Mouse (Mus musculus): ENCODE measurements at regions not wholly inside any gene's neighbourhood (a gene's known extent, or its start where the extent isn't known, plus 50 kb on each side); places are given as distances from the start of the nearest gene placed in this dataset.

GRCm38 (mm10) chr1:120758172-120758571 is 156.0 kb downstream of the En1 start:
- intact Hi-C loops (cut with DNase I; ENCODE audit: low total_unique reads): no loop called here
- peak; percentile 63 for DNase-seq

- peak; percentile 54 for DNase-seq
Observed at GRCm38 (mm10) chr1:120758762-120759161, 156.5 kb downstream of the En1 start.

GRCm38 (mm10) chr1:120759380-120759779 is 157.2 kb downstream of the En1 start:
- intact Hi-C loops (cut with DNase I; ENCODE audit: low total_unique reads): no loop called here
- no peak for DNase-seq

More at GRCm38 (mm10) chr1:120758762-120759161, 156.5 kb downstream of the En1 start:
- intact Hi-C loops (cut with DNase I; ENCODE audit: low total_unique reads): no loop called here

GRCm38 (mm10) chr1:120761364-120761763 is 159.1 kb downstream of the En1 start:
- DNase-seq: no peak
- intact Hi-C loops (cut with DNase I; ENCODE audit: low total_unique reads): no loop called here

DNA sequence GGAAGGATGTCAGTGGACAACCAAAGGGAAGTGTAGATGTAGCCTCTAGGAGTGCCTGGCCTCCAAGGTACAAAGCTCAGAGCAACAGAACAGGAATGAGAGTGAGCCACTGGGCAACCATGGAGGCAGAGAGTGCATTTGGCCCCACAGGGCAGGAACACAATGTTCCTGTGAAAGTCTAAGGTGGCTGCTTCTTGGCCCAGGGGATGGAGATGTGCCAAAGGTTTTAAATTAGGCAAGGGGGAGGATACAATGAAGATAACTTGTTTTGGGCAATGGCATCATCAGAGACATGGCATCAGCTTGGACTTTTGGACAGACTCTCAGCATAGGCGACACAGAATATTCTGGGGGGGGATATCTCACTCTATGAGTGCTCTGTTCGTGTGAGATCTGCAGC is 160.3 kb downstream of the En1 start:
- intact Hi-C loops (cut with DNase I; ENCODE audit: low total_unique reads): no loop called here
- no peak for DNase-seq

DNA sequence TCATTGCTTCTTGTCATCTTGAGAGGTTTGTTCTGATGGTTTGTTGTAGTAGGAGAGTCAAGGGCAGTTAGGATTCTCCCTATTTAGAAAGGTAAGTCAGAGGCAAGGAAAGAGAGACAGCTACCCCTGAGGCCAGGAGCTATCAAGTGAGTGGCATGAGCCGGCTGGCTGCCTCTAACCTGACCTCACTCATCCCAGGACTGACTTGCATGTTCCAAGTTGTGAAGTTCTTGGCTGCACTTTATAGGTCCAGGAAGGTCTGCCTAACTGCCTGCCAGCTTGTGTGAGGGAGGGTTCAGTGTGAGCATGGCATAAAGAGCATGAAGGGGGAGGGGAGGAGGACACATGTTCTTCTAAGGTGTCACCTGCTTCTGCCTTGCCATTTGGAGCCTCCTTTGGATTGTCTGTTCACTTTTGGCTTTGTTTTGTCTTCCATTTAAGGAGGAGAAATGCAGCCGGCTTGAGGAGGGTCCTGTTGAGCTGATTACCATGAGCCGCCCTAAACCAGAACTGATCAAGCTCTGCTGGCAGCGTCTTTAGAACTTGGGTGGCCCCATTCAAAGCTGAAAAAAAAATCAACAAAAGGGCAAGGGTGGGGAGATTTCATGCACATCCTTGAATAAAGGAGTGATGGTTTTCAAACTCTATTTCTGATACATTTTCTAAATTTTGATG is 160.8 kb downstream of the En1 start:
- peak; percentile 47 for DNase-seq
- intact Hi-C loops (cut with DNase I; ENCODE audit: low total_unique reads): no loop called here

DNA sequence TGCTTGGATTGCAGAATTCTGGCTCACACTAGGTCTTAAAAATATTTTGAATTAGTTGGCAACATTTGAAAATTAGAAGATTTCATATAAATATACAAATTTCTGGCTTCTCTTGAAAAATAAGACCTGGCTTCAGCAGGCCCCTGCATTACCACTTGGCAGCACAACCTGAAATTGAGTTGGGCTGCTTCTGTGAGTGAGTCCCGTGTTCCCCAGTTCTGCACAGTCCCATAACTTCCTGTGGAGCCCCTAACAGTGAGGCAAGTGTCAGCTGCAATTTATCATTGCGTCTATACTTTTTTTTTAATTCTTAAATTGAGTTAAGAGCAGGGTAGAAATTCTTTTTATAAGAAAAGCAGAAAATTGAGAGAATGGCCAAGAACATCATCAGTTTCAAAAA is 164.8 kb downstream of the En1 start:
- intact Hi-C loops (cut with DNase I; ENCODE audit: low total_unique reads): no loop called here
- no peak for DNase-seq

GRCm38 (mm10) chr1:120771269-120771668 is 169.1 kb downstream of the En1 start:
- intact Hi-C loops (cut with DNase I; ENCODE audit: low total_unique reads): no loop called here
- DNase-seq: no peak

GRCm38 (mm10) chr1:120776906-120777305 is 174.7 kb downstream of the En1 start:
- no peak for DNase-seq
- intact Hi-C loops (cut with DNase I; ENCODE audit: low total_unique reads): no loop called here

DNA sequence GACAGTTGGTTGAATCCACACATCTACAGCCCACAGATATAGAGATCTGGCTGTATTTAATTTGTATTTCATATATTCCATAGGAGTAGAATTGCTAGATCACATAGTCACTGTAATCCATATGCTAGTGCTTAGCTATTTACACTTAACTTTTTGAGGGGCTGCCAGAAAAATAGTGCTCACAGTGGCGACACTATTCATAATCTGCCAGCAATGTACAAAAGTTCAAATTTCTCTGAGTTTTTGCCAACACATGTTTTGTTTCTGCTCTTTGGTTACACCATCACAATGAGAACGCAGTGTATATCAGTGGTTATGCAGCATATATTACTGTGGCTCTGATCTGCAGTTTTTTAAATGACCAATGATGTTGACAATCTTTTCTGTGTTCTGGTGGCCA is 175.2 kb downstream of the En1 start:
- no peak for DNase-seq
- intact Hi-C loops (cut with DNase I; ENCODE audit: low total_unique reads): no loop called here

- peak; percentile 51 for DNase-seq
- intact Hi-C loops (cut with DNase I; ENCODE audit: low total_unique reads): no loop called here
Observed at GRCm38 (mm10) chr1:120795245-120795644, 193.0 kb downstream of the En1 start.

GRCm38 (mm10) chr1:120801248-120801979 is 199.2 kb downstream of the En1 start:
- intact Hi-C loops (cut with DNase I; ENCODE audit: low total_unique reads): no loop called here
- DNase-seq: no peak

DNA sequence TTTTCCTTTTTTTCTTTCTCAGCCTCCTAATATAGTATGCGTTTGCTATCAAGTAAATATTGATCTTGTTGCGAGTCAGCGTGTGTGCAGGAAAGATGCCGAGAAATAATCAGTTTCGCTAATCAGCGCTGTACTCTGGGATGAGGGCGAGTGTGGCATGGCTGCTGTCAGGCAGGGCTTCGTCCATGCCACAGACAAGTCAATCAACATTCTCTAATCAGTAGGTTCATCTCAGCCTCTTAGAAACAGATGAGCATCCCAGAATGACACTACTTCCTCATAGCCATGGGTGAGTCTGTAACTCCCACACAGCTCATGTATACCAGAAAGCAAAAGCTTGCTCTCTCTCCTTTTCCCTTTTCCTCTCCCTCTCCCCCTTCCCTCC is 199.8 kb downstream of the En1 start:
- no peak for DNase-seq
- intact Hi-C loops (cut with DNase I; ENCODE audit: low total_unique reads): no loop called here

DNA sequence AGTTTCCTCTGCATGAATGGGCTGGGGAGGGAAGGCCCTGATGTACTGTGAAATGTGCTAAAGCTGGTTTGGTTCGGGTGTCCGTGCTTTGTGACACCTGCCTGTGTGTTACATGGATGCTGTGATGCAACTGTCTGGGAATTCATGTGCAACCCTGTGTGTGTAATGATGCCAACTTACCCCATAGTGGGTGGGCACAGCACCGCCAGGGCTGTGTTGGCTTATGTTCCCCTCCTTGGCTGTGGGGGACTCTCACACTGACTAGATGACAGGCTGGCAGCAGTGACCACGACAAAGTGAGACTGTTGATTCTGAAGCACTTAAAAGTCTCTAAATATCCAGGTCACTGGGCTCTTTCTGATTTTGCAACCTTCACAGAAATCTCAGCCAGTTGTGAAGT is 212.2 kb downstream of the En1 start:
- intact Hi-C loops (cut with DNase I; ENCODE audit: low total_unique reads): no loop called here
- no peak for DNase-seq

DNA sequence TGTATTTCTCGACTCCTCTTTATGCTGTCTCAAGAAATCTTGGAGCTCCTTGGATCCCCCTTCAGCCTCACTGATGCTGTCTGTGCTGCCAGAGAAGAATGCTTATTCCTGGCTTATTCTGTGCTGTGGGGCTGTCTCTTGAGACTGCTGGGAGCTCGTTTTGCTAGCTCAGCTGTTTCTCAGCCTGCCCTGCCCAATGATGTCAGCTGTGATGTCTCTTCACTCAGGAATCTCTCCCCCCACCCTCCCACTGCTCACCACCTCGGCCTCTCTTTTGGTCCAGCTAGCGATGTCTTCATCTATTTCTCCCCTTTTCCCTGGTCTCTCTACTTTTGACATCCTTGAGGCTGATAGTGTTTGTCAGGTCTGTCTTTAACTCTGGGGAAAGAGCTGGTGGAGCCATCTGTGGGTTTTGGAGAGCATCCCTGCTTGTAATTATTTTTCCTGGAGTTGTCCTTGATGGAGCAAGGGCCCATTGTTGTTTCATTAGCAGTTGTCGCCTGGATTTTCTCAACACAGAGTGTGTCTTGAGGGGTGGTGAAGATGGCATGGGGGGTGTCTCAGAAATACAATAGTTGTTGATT is 214.1 kb downstream of the En1 start:
- DNase-seq: peak; percentile 38
- intact Hi-C loops (cut with DNase I; ENCODE audit: low total_unique reads): no loop called here

- no peak for DNase-seq
- intact Hi-C loops (cut with DNase I; ENCODE audit: low total_unique reads): no loop called here
Observed at GRCm38 (mm10) chr1:120817563-120817962, 215.3 kb downstream of the En1 start.

GRCm38 (mm10) chr1:120831975-120832374 is 229.8 kb downstream of the En1 start:
- no peak for DNase-seq
- intact Hi-C loops (cut with DNase I; ENCODE audit: low total_unique reads): no loop called here

DNA sequence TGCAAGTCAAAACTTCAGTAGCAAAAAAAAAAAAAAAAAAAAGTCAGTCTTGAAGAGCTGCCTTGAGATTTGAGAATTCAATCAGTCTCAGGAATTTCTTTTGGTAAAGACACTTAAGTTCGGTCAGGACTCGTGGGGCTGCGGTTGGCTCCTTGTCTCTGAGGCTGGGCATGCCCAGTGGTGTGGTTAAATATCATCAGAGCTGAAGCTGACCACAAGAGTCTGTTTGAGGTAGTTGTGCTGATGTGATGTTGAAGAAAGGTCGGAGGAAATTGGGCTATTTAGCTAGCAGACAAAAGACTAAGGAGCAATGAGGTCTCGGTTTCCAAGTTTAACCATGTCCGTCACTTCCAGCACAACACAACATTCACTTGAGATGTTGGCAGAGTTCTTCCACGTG is 240.4 kb downstream of the En1 start:
- no peak for DNase-seq
- intact Hi-C loops (cut with DNase I; ENCODE audit: low total_unique reads): no loop called here

DNA sequence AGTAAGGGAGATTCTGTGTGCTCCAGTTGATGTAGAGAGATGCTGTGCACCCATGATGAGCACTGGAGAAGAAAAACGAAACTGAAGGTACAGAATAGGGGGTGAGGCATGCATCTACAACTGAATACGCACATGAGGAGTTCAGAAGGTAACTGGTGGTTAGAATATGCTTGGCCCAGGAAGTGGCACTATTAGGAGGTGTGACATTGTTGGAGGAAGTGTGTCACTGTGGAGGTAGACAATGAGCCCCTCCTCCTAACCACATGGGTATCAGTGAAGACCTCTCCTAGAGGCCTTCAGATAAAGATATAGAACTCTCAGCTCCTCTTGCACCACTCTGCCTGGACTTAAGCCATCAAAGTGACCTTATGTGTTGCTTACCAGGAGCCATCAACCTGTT is 243.9 kb downstream of the En1 start:
- intact Hi-C loops (cut with DNase I; ENCODE audit: low total_unique reads): no loop called here
- DNase-seq: no peak

DNA sequence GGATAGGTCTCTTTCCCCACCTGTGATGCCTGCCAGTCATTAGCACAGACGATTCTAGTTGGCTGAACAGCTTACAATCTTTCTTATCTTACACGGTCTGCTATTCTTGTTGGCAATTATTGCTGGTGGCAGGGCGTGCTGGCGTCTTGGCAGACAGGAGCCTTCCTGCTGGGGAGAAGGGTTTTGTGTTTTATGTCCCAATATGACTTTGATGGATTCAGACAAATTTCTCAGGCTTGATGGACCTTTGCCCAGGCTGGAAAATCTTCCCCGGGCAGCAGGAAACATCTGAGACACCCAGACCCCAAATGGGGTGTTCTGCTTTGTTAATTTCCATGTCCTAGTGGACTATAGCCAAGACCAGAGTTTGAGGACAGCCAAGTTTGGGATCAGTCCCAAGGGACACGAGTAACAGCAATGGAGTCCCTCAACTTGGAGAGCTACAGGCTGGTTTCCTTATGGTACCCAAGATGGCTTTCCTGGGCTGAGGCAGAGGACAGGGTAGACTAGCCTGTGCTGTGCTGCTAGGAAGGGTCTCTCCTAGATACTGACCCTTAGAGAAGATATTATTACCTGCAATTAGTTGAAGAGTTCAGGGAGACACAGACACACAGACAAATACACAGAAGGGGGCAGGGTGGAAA is 249.8 kb downstream of the En1 start:
- intact Hi-C loops (cut with DNase I; ENCODE audit: low total_unique reads): no loop called here
- peak; percentile 10 for DNase-seq

- intact Hi-C loops (cut with DNase I; ENCODE audit: low total_unique reads): no loop called here
- DNase-seq: no peak
Observed at GRCm38 (mm10) chr1:120857566-120857965, 255.3 kb downstream of the En1 start.

Data from gastrocnemius, postnatal 14 days (tissue).